Mouse (Mus musculus) erythroblast, embryonic 14.5 days (primary cell): Measurements from ENCODE around the gene Rnf220. TPM values are rescaled to one million over a fixed set of nuclear protein-coding genes. Genes with fewer than 3 reads are reported as not detected.
A peak's percentile ranks its signal among the peaks of the same experiment; 100 is the strongest.

Experiments used
- H3K27me3 ChIP-seq: 2 replicates; pipeline ENCODE4 v1.6.1; 2012; ENCODE audit warnings: inconsistent platforms; ENCODE audit not compliant: control insufficient read depth
- H3K36me3 ChIP-seq: 2 replicates; pipeline ENCODE4 v1.6.1; 2012; ENCODE audit warnings: mild to moderate bottlenecking, inconsistent platforms; ENCODE audit not compliant: control insufficient read depth
- H3K4me1 ChIP-seq: 2 replicates; pipeline ENCODE4 v1.6.1; 2012; ENCODE audit warnings: inconsistent platforms; ENCODE audit not compliant: control insufficient read depth
- H3K4me3 ChIP-seq: replicated peaks from 2 replicates; pipeline ENCODE3; 2012; ENCODE audit warnings: moderate library complexity, mild to moderate bottlenecking, inconsistent platforms
- H3K9me3 ChIP-seq: 2 replicates; pipeline ENCODE4 v1.6.1; 2012; ENCODE audit warnings: low read length, inconsistent platforms, mixed read lengths; ENCODE audit not compliant: control insufficient read depth
- GATA1 ChIP-seq: IDR thresholded peaks from 2 replicates; pipeline ENCODE4 v1.6.1; 2012; ENCODE audit warnings: low read length, inconsistent platforms, mixed read lengths
- TAL1 ChIP-seq: IDR thresholded peaks from 3 replicates; pipeline ENCODE4 v1.6.1; 2012; ENCODE audit warnings: low read length, inconsistent platforms, mixed read lengths
- polyA plus RNA-seq: library from polyadenylated mRNA; stranded (reverse); fragments of >175 nt; gene quantifications from 2 replicates; pipeline ENCODE4 v1.2.3, GENCODE M21; 2012

Gene Rnf220
- polyA plus RNA-seq, 1 experiment = 5.1 TPM

DNA sequence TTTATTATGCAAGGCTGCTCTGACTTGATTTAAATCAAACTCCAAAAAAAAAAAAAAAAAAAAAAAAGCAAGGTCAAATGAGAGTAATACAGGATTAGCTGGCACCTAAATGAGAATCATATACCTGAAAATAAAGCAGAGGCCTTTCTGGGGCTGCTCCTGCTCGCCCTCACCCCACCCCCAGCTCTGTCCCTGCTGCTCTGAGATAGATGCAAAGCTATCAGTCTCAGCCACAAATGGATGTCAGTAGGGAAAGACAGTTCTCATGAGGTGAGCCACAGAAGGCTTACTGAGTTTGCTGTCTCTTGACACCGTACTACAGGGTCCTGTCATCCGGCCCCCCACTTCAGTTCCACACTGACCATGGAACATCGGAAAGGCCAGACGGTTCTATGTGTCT lies 14.7 kb downstream of the Rnf220 start:
- peaks cover 34% of the 10 kb centered on the region for H3K27me3 ChIP-seq
- no peak overlapping the region for H3K4me3 ChIP-seq
- no peaks in the 10 kb centered on the region for H3K36me3 ChIP-seq
- no peak for TF ChIP-seq TAL1
- TF ChIP-seq GATA1 = no peak
- no peaks in the 10 kb centered on the region for H3K9me3 ChIP-seq
- H3K4me1 ChIP-seq = peaks cover 78% of the 10 kb centered on the region

GRCm38 (mm10) chr4:117480611-117481445 lies 16.0 kb downstream of the Rnf220 start:
- peaks cover 87% of the 10 kb centered on the region for H3K4me1 ChIP-seq
- H3K9me3 ChIP-seq = no peaks in the 10 kb centered on the region
- peaks cover 23% of the 10 kb centered on the region for H3K27me3 ChIP-seq
- H3K4me3 ChIP-seq = no peak overlapping the region
- TF ChIP-seq GATA1 = no peak
- TF ChIP-seq TAL1 = no peak
- no peaks in the 10 kb centered on the region for H3K36me3 ChIP-seq

GRCm38 (mm10) chr4:117479951-117480350 lies 16.9 kb downstream of the Rnf220 start:
- Histone ChIP-seq H3K4me1 (peaks cover 95% of the 10 kb centered on the region), H3K4me3 (no peak overlapping the region), H3K9me3 (no peaks in the 10 kb centered on the region), H3K27me3 (peaks cover 14% of the 10 kb centered on the region), H3K36me3 (no peaks in the 10 kb centered on the region)
- TF ChIP-seq GATA1 = no peak

DNA sequence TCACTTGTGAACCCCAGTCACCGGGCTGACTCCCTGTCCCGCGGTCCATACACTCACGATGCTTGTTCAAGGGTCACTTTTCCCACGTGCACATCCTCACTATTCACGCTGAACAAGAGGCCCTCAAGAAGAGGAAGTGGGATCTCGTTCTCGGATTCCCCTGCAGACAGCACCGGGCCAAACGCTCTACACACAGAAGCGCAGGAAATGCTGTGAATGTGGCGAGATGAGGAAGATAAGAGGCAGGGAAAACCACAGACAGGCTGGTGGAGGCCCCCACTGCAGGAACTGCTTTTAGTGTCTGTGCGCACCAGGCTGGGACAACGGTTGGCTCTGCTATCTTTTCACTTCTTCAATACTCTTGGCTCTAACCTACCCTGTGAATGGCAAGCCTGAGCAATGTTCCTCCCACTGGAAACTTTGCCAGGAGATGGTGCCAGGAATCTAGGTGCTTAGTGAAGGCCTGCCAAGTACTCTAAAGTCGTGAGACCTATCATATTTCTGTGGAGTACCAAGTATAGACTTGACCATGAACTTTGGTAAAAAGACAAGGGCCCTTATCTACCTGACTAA lies 18.7 kb downstream of the Rnf220 start:
- H3K27me3 ChIP-seq = peaks cover 3% of the 10 kb centered on the region
- H3K4me3 ChIP-seq = peak overlapping the region; percentile 12
- TF ChIP-seq GATA1 (peak; percentile 74), TAL1 (no peak)
- no peaks in the 10 kb centered on the region for H3K9me3 ChIP-seq
- no peaks in the 10 kb centered on the region for H3K36me3 ChIP-seq
- H3K4me1 ChIP-seq = peaks cover 97% of the 10 kb centered on the region

DNA sequence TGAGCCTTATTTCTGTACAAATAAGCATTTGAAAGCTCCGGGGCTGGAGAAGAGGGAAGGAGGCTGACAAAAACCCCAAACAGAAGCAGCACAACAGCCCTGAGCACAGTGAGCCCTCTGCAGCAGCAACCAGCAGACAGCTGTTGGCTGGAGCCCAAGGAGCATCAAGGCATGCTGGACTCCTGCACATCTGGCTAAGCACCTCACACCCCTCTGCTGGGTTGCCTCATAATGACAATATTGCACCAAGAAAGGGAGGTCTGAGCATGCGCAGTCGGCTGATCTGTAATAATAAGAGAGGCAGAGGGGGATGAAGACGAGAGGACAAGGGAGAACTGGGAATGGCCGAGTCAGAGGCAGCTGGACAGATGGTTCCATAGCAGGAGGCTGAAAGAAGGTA lies 19.5 kb downstream of the Rnf220 start:
- Histone ChIP-seq H3K9me3 (no peaks in the 10 kb centered on the region), H3K36me3 (no peaks in the 10 kb centered on the region), H3K4me1 (peaks cover 99% of the 10 kb centered on the region), H3K4me3 (no peak overlapping the region), H3K27me3 (peaks cover 3% of the 10 kb centered on the region)
- TF ChIP-seq TAL1 = no peak
- TF ChIP-seq GATA1 = no peak

GRCm38 (mm10) chr4:117476777-117477176 lies 20.1 kb downstream of the Rnf220 start:
- peaks cover 3% of the 10 kb centered on the region for H3K27me3 ChIP-seq
- peaks cover 93% of the 10 kb centered on the region for H3K4me1 ChIP-seq
- H3K9me3 ChIP-seq = no peaks in the 10 kb centered on the region
- no peaks in the 10 kb centered on the region for H3K36me3 ChIP-seq
- peak overlapping the region; percentile 27 for H3K4me3 ChIP-seq
- TF ChIP-seq TAL1 (no peak), GATA1 (no peak)

DNA sequence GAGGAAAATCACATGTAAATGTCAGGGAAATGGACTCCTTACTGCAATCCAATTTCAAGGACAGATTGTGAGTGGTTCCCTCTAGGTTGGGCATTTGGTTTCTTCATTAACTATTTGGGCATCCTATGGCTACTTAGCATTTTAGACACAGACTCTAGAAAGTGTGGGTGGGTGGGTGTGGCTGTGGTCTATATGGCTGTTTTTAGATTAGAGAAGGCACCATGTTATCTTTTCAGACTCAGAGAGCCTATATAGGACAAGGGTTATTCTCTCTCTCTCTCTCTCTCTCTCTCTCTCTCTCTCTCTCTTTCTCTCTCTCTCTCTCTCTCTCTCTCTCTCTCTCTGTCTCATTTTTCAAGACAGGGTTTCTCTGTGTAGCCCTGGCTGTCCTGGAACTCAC lies 20.5 kb downstream of the Rnf220 start:
- H3K36me3 ChIP-seq = no peaks in the 10 kb centered on the region
- peaks cover 3% of the 10 kb centered on the region for H3K27me3 ChIP-seq
- H3K9me3 ChIP-seq = no peaks in the 10 kb centered on the region
- H3K4me3 ChIP-seq = peak overlapping the region; percentile 2
- TF ChIP-seq GATA1 = no peak
- no peak for TF ChIP-seq TAL1
- H3K4me1 ChIP-seq = peaks cover 89% of the 10 kb centered on the region

GRCm38 (mm10) chr4:117473985-117474354 lies 22.9 kb downstream of the Rnf220 start:
- peaks cover 70% of the 10 kb centered on the region for H3K4me1 ChIP-seq
- TF ChIP-seq TAL1 = no peak
- no peak for TF ChIP-seq GATA1
- no peaks in the 10 kb centered on the region for H3K9me3 ChIP-seq
- peak overlapping the region; percentile 68 for H3K4me3 ChIP-seq
- no peaks in the 10 kb centered on the region for H3K36me3 ChIP-seq
- H3K27me3 ChIP-seq = peaks cover 3% of the 10 kb centered on the region; the same call in 1 of the 2 replicates

DNA sequence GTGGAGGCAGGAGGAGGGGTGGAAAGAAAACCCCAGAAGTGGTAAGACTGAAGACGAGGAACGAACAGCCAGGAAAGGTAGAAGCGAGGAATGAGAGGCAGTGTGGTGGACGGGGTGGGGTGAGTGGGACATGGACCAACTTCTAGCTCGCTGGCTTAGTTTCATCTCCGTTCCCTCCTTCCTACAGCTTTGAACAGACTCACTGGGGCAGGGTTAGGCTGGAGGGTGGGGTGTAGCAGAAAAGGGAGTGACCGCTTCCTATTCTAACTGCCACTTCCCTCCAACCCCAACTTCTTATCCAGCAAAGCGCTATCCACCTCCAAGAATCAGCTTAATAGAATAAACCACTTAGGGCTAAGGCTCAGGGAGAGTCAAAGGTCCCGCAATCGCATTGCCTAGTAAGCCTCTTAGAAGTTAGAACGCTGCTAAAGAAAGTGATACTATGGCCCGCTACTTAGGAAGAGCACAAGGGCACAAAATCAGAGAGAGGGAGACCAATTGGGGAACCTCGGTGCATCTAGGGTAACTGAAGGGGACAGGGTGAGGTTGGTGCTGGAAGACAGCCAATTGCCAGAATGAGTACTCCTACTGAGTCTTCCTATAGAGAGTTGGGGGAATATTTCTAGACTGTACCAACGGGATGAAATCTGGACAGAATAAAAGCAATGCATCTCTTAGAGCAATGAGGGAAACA lies 23.4 kb downstream of the Rnf220 start:
- Histone ChIP-seq H3K9me3 (no peaks in the 10 kb centered on the region), H3K4me3 (peak overlapping the region; percentile 68), H3K36me3 (no peaks in the 10 kb centered on the region), H3K27me3 (peaks cover 3% of the 10 kb centered on the region; the same call in 1 of the 2 replicates), H3K4me1 (peaks cover 64% of the 10 kb centered on the region)
- TF ChIP-seq GATA1 (no peak), TAL1 (no peak)
